Mouse (Mus musculus) olfactory bulb, adult 2 months (tissue): ENCODE measurements at regions not wholly inside any gene's neighbourhood (a gene's known extent, or its start where the extent isn't known, plus 50 kb on each side); places are given as distances from the start of the nearest gene placed in this dataset.

Experiments used
- H3K27ac ChIP-seq: fragments of 200-500 bp; 2 replicates; pipeline ENCODE4 v1.5.1; 2012; ENCODE audit warnings: low read depth, low read length; ENCODE audit not compliant: insufficient read depth
- H3K4me1 ChIP-seq: fragments of 200-500 bp; 2 replicates; pipeline ENCODE4 v1.6.1; 2012; ENCODE audit warnings: low read length; ENCODE audit not compliant: control insufficient read depth, insufficient read depth
- H3K4me3 ChIP-seq: fragments of 200-500 bp; 2 replicates; pipeline ENCODE4 v1.5.1; 2012; ENCODE audit warnings: mild to moderate bottlenecking, low read depth, low read length, moderate library complexity; ENCODE audit not compliant: insufficient read depth
- CTCF ChIP-seq: fragments of 200-500 bp; IDR thresholded peaks from 2 replicates; pipeline ENCODE4 v1.5.1; 2012; ENCODE audit warnings: low read depth, mild to moderate bottlenecking, low read length, moderate library complexity; ENCODE audit not compliant: insufficient read depth
- POLR2A ChIP-seq: fragments of 200-500 bp; IDR thresholded peaks from 2 replicates; pipeline ENCODE4 v1.6.1; 2012; ENCODE audit warnings: mild to moderate bottlenecking, low read depth, low read length, moderate library complexity; ENCODE audit not compliant: insufficient read depth
- WGBS: fragments of 180-500 bp; shearing (Covaris S2); methylation state at CpG from one replicate; pipeline ENCODE4 v1.1.7; 2018; 5-methylcytosine and 5-hydroxymethylcytosine counted together

DNA sequence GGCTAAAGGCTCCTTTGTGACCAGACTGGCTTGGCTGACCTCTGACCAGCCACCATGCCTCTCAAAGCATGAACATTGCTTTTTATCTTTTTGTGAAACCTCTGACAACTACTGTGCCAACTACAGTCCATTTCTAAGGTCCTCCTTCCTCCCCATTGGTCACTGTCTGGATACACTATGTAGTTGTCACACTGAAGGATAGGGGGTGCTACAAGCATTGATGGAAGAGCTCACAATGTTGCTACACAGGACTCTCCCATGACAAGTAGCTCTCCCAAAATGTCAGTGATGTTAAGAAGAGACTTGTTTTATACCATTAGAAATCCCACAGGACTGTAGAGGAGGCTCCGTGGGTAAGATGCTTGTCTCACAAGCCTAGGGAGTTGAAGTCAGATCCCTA is 389.0 kb upstream of the Spred2 start:
- no peak overlapping the region for H3K27ac ChIP-seq
- whole genome bisulfite sequencing, result 95% methylated on average over 1 of the region's 1 CpGs
- no peaks in the 10 kb centered on the region for H3K4me1 ChIP-seq
- TF ChIP-seq CTCF, result no peak
- H3K4me3 ChIP-seq, result no peak overlapping the region

DNA sequence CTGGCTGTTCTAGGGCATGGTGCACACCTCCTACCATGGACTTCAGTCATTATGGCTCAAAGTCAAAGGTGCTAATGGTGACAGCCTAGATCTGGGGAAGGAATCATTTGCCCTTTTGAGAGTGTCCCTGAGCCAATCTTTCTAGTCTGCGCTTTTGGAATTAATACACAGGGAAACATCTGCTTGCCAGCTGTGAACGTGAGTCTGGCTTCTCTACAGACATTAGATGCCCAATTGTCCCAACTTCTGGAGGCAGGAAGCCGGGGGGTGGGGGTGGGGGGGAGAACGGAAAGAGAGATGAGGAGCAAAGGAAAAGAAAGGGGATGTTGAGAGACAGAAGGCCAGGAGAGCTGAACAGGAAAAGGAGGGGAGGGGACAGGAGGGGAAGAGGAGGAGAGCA is 377.9 kb upstream of the Spred2 start:
- Histone ChIP-seq H3K4me3 (no peak overlapping the region), H3K4me1 (no peaks in the 10 kb centered on the region), H3K27ac (no peak overlapping the region)
- WGBS, result 75% methylated on average over 4 of the region's 4 CpGs
- no peak for TF ChIP-seq CTCF

DNA sequence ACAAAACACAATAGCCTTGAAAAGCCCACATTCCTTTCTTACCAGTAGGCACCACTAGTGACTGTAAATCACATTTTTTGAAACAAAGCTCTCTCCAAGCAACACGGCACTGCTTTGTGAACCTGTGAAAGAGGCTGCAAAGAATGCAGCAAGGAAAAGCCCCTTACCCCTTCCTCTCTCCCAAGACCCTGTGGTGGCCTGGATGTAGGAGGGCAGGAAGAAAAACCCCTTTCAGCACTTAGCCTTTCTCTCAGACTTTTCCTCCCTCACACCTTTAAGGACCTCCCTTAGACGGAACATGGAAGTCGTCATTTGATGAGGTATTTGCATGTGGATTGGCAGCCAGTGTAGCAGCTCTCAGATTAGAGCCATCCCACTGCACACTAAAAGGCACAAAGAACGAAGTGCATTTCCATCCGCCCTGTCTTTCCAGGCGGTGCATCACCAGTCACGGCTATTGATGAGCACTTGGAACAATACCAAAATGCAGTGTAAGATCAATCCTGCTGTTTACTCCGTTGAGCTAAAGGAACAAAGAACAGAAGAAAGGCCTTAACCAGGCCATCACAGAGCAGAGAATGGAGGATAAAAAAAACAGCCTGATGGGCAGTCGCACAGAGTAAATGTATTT is 369.7 kb upstream of the Spred2 start:
- TF ChIP-seq CTCF, result no peak
- no peak overlapping the region for H3K27ac ChIP-seq
- H3K4me1 ChIP-seq, result 0 out of 2 replicates have a peak, but pooled peaks cover 4% of the 10 kb centered on the region
- H3K4me3 ChIP-seq, result no peak overlapping the region
- 29% methylated on average over 9 of the region's 9 CpGs for WGBS

DNA sequence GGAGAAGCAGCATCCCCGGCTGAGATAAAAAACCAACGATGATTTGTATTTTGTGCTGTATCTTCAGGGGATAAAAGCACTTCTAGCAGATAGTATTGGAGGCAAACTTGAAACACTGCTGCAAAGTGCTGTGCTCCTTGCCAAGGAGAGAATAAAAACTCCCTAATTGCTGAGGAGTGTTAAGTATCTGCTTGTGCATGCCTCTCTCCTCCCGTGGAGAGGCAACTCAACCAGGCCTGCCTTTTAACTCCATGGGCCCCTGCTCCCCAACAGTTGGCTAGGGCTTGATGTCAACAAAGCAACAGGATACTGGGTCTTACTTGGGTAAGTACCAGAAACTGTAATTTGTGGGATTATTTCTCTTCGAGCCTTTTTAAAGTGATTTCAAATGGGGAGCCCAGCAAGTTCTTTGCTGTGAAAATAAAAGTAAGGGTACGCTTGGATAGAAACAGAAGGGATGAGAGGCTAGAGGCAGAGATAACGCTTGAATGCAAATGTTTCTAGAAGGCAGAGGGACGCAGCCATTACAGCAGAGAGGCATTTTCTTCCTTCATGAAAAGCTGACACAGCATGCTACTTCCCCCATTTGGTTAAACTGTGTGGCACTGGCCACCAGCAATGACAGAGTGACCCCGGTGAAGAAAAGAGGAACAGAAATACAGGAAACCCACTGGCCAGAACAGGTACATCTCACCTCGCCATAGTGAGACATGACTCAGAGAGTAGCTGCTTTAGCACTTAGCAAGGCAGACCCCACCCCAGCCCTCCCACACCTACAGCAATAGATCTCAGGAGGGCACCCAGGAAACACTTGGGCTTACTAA is 369.0 kb upstream of the Spred2 start:
- H3K4me1 ChIP-seq, result 0 out of 2 replicates have a peak, but pooled peaks cover 4% of the 10 kb centered on the region
- no peak overlapping the region for H3K4me3 ChIP-seq
- 43% methylated on average over 9 of the region's 9 CpGs for WGBS
- no peak overlapping the region for H3K27ac ChIP-seq
- TF ChIP-seq POLR2A (no peak), CTCF (no peak)

DNA sequence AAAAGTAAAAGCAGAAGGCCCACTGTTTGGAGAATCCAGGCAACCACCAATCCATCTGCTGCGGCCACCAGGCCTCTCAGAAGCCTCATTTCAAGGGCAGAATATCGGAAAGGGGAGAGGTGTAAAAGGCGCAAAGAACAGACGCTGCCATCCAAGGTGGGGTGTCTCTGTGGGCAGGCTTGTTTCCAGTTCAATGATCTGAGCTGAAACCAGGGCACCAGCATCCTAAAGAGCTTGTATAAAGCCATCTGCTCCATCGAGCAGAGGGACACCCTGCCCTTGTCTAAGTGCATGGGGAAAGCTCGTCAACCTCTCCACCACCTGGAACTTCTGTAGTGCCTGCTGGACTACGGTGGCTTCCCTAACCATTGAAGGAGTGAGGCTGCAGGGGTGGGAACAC is 363.7 kb upstream of the Spred2 start:
- H3K27ac ChIP-seq, result no peak overlapping the region
- no peak overlapping the region for H3K4me3 ChIP-seq
- H3K4me1 ChIP-seq, result no peaks in the 10 kb centered on the region
- TF ChIP-seq POLR2A (no peak), CTCF (no peak)
- WGBS, result 87% methylated on average over 7 of the region's 7 CpGs

DNA sequence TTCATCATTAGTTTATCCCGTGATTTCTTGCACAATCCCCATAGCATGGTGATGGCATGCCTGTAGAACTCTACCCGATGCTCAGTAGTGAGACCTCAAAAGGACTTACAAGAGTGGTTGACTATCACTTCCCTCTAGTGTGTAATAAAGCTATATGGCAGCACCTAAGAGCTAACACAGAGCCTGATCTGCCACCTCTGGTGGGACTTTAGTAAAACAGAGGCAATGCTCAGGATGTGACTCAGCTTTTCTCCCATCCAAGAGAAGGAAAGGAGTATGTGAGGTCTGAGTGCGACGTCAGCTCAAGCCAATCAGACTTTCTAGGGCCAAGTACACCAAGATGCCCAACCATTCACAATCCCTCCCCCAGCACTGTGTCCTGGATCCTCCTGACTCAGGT is 361.5 kb upstream of the Spred2 start:
- Histone ChIP-seq H3K27ac (no peak overlapping the region), H3K4me3 (no peak overlapping the region), H3K4me1 (no peaks in the 10 kb centered on the region)
- 88% methylated on average over 4 of the region's 4 CpGs for WGBS
- TF ChIP-seq POLR2A (no peak), CTCF (no peak)

DNA sequence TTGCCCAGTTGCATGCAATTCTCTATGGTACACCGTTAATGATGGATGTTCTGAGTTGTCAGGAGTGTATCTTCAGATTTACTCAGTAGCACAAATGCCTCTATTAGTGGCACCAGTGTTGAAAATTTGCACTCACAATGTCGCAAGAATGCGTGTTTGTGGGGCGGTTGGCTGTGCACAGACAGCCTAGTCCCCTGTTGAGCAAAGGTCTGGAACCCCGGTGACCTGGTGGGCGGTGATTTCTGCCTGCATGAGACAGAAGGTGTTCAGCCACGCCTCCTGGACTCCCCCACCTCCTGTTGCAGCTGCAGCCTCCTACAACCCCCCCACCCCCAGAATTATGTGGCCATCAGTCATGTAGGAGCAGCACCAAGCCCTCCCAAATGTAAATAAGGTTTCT is 338.9 kb upstream of the Spred2 start:
- H3K4me3 ChIP-seq, result no peak overlapping the region

DNA sequence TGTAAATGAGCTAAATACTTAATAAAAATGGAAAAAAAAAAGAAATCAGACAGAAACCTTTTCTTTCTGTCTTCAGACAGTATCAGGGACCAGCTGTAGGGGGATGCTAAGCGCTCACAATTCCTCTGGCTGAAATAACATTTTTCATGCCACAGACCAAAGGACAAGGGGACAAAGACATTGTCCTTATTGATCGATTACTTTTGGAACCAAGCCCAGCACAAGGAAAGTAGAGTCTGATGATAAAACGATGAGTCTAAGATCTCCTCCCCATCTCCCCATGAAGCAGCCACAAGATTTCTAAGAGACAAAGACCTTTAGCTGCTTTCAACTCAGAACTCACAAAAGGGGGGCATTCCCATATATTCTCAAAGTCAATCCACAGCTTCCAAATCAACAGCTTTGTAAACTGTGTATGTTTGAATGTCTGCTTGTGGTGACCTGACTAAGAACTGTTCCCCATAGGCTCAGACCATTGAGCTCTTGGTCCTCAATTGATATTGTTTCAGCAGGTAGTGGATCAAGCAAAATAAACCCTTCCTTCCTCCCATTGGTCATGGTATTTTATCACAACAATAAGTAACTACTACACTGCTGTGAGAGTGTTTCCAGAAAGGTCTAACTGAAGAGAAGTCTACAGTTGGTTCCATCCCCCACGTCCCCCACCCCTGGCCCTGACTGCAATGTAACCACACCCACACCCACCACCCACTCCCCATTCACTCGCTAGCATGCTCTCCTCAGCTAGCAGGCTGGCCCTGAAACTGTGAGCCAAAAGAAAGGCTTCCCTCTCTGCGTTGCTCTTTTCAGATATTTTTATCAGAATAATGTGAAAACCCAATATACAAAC is 331.4 kb upstream of the Spred2 start:
- WGBS, result 81% methylated on average over 6 of the region's 6 CpGs
- no peak for TF ChIP-seq POLR2A
- TF ChIP-seq CTCF, result no peak
- Histone ChIP-seq H3K27ac (no peak overlapping the region), H3K4me1 (no peaks in the 10 kb centered on the region), H3K4me3 (no peak overlapping the region)

More for the DNA sequence above, 338.9 kb upstream of the Spred2 start:
- H3K27ac ChIP-seq, result no peak overlapping the region
- H3K4me1 ChIP-seq, result no peaks in the 10 kb centered on the region
- no peak for TF ChIP-seq POLR2A
- WGBS, result 86% methylated on average over 7 of the region's 7 CpGs

DNA sequence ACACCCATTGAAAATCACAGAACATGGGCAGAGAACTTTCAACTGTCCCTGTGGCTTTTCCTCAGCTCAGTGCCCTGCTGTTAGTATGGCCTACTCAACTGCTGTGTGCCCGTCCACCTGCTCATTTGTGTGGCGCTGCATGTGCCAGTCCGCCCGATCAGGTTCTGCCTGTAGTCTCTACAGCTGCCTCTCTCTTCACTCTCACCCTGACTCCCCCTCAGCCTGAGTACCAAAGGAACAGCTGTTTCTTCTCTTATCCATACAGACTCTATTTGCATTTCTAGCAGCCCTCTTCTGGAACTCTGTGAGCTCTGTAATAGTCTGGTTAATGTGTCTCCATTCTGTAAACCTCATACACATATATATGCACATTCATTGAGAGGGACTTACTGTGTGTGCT is 329.1 kb upstream of the Spred2 start:
- Histone ChIP-seq H3K27ac (no peak overlapping the region), H3K4me3 (no peak overlapping the region), H3K4me1 (no peaks in the 10 kb centered on the region)
- 92% methylated on average over 4 of the region's 4 CpGs for WGBS
- TF ChIP-seq POLR2A (no peak), CTCF (no peak)
